Mouse (Mus musculus) T-helper 17 cell (primary cell): ENCODE data around the gene R3hdm4.

Experiments
- in situ Hi-C, 2 experiments: fragments of 300-600 bp; cut with MboI, MseI; formaldehyde crosslinking; loops; 1 replicate in 1 of 2; 2 replicates in 1 of 2; pipeline ENCODE4 v1.15.1; 2025; ENCODE audit warnings: high pct_unique_total_duplicates in 2 of 2

R3hdm4 gene

GRCm38 (mm10) chr10:79926491-79927323 is 5.7 kb upstream of the R3hdm4 start, which contains the start of gene Arid3a:
TSS of gene Arid3a (plus strand) at chr10:79927043.
- in situ Hi-C loops = loop anchor here in 1 of 2 experiments (5.0 to 10.0 kb wide), 2 partner anchors 44 to 92 kb away; no protein-coding TSS in a partner anchor

GRCm38 (mm10) chr10:79925785-79926490 is 4.9 kb upstream of the R3hdm4 start:
- in situ Hi-C loops = loop anchor here in 1 of 2 experiments (5.0 to 10.0 kb wide), 2 partner anchors 44 to 91 kb away; no protein-coding TSS in a partner anchor

DNA sequence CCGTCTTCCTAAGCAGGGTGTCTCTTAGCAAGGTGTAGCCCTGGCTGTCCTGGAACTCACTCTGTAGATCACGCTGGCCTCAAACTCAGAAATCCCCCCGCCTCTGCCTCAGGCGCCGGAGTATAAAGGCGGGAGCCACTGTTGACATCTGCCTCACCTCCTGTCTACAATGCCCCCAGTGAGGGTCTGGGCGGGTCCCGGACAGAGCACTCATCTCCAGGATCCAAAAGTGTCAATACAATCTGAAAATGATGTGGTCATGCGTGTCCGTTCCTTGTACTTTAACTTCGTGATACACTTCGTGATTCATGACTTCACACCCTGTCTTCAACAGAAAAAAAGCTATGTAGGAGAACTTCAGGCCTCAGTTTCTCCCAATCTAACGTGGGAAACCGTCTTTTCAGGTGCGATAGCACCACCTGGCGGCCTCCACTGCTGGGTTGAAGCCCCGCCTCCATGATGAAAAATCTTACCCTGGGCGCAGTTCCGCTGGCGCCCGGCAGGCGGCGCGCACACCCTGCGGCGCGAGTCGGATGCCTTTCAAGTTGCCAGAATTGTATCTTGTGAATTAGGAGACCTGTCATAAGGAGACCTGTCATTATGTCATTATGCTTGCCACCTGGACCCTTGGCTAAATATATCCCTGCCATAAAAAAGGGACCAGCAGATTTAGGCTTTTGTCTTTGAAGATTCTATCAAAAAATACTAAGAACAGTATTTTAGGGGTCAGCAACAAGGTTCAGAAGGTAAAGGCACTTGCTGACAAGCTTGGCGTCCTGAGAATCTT is 4.2 kb upstream of the R3hdm4 start:
- in situ Hi-C loops = loop anchor here (5.0 to 10.0 kb wide), 2 partner anchors 43 to 90 kb away; no protein-coding TSS in a partner anchor

DNA sequence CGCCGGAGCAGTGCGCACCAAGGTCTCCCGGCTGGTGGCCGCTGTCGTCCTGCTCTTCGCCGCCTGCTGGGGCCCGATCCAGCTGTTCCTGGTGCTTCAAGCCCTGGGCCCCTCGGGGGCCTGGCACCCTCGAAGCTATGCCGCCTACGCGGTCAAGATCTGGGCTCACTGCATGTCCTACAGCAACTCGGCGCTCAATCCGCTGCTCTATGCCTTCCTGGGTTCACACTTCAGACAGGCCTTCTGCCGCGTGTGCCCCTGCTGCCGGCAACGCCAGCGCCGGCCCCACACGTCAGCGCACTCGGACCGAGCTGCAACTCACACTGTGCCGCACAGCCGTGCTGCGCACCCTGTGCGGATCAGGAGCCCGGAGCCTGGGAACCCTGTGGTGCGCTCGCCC is 564 bp upstream of the R3hdm4 start:
- in situ Hi-C loops = loop anchor here (5.0 to 10.0 kb wide), 2 partner anchors 39 to 87 kb away; no protein-coding TSS in a partner anchor

DNA sequence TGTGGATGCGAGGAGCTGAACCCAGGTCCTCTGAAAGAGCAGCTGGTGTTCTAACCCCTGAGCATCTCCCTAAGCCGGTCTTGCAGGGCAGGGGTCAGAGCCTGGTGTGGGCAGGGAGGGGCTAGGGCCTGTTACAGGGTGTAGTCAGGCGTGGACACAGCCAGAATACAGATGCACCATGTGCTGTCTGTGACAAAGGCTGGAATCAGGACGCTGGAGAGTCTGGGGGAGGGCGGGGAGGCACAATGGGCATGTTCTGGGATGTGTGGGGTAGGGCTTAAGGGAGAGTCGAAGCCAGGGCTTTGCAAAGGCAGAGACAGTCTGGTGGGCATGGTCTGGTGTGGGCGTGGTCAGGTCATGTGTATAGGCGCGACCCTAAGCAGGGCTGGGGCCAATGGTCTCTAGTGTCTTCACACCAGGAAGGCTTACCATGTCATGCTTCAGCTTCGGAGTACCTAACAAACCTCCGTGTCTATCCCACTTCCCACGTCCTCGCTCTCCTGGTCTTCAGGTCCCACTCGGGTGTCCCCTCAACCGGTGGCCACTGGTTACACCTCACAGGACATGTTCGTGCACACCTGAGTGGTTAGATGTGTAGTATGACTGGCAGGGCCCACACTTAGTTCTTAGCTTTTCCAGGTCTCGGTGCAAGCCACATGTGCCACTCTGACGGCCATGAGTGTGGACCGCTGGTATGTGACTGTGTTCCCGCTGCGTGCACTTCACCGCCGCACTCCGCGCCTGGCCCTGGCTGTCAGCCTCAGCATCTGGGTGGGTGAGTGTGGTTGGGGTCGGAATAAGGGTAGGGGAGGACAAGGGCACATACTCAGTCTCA is 735 bp downstream of the R3hdm4 start:
- in situ Hi-C loops = loop anchor here (5.0 to 10.0 kb wide), 2 partner anchors 38 to 85 kb away; no protein-coding TSS in a partner anchor

- in situ Hi-C loops = no loop called here
These were observed 1.7 kb downstream of the R3hdm4 start for GRCm38 (mm10) chr10:79919251-79919849.

GRCm38 (mm10) chr10:79918231-79919078 is 2.6 kb downstream of the R3hdm4 start:
- in situ Hi-C loops = no loop called here

DNA sequence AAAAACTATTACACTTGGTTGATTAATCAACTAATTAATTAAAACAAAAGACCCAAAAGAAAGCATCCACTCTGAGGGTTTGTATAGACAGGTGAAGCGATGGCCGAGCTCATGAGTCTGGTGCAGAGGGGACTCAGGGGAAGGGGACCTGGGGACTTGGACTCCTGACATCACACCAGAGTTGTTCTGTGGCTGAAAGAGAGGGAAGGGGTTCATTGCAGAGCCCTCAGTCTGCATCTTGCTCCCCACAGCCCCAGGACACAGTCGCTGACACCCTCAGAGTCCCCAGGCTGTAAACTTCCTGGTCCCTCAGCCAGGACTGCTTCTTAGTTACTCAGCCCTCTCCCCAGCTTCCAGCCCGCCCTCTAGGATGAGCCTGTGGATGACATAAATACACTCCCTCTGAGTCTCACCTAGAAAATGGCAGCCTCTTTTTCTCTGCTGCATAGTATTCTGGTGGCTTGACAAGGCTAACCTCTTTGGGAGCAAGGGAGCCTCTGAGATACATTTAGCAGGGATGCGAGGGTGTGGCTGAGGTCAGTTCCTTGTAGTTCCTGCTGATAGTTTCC is 3.4 kb downstream of the R3hdm4 start:
- in situ Hi-C loops = no loop called here

GRCm38 (mm10) chr10:79916808-79917531 is 4.0 kb downstream of the R3hdm4 start, which contains the start of gene Kiss1r:
TSS of gene Kiss1r (plus strand) at chr10:79916971.
- in situ Hi-C loops = no loop called here

DNA sequence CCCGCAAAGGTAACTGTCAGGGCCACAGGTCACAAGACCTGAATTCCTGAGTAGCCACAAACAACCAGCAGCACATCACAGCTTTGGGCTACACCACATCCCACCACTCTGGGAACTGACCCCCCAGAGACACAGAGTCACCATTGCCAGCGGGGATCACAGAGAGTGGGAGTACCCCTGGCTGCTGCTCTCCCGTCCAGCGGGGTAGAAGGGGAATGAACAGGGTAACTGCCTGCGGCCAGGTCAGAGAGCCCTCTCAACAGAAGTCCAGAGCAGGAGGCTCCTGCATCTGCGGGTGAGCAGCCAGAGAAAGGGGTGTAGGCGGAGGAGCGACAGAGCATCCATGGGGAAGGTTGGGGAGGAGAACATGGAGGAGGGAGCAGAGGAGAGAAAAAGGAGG is 4.9 kb downstream of the R3hdm4 start:
- in situ Hi-C loops = no loop called here

GRCm38 (mm10) chr10:79914948-79915596 is 5.9 kb downstream of the R3hdm4 start:
- in situ Hi-C loops = no loop called here

GRCm38 (mm10) chr10:79914131-79914947 is 6.7 kb downstream of the R3hdm4 start:
- in situ Hi-C loops = no loop called here

GRCm38 (mm10) chr10:79912412-79912811 is 8.6 kb downstream of the R3hdm4 start:
- in situ Hi-C loops = no loop called here

- in situ Hi-C loops = no loop called here
These were observed 10.5 kb downstream of the R3hdm4 start, which contains the start of gene Gm26602 for GRCm38 (mm10) chr10:79910556-79910955. TSS of gene Gm26602 (plus strand) at chr10:79910856.

DNA sequence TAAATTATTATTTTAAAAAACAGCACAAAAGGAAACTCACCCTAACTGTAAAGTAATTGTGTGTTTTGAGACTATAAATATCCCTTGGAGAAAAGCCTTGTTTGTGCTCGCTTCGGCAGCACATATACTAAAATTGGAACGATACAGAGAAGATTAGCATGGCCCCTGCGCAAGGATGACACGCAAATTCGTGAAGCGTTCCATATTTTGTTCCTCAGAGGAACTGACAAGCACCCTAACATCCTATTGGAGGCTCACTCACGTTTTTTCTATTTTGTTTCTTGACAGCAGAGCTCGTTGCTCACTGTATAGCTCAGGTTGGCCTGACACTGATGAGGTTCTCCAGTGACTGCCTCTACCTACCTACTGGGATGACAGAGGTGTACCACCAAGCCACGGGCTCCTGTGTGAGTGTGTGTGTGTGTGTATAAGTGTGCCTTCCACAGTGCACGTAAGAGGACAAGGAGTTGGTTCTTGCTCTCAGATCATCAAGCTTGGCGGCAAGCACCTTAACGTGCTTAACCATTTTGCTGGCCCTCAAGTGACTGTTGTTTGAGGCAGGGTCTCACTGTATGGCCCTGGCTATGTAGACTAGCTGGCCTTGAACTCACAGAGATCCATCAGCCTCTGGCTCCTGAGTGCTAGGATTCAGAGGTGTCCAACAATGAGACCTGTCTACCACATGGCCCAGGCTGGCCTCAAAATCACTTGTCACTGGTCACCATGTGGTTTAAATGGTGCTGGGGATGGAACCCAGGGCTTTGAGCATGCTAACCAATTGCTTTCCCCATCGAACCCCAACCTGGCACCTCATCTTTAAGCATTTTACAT is 11.7 kb downstream of the R3hdm4 start:
- in situ Hi-C loops = loop anchor here in 1 of 2 experiments (10.0 kb wide), 1 partner anchor 485 kb away; no protein-coding TSS in a partner anchor
